Mouse (Mus musculus): Measurements from ENCODE around the gene Fbxo46.

DNA sequence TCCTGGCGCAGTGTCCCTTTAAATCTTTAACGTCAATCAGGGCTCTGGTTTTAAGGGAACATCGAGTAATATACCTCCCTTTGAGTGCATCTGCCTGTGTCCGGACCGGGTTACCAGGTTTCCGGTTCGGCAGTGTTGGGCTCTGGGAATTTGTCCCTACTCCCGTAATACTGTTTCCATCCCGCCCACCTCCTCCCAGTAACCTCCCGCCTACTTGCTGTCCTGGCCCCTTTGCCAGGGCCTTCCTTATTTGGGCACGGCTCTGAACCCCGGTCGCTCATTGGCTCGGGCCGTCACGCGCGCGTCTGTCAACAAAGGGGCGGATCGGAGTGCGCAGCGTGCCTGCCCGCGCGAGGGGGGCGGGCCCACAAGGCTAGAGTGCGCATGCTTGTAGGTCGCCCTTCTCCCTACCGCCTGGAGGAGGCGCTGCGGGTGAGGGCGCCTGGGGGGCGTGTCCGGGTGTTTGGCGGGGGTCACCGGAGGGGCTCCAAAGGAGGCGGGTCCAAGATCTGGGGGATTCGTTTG lies 11.7 kb downstream of the Fbxo46 start:
- TF ChIP-seq CTCF (conservative IDR thresholded peaks at IDR 0.05; ENCODE audit: low read length) (peak; percentile 38; the same call in 1 of the 2 replicates), POU5F1 (IDR thresholded peaks at IDR 0.05; ENCODE audit: borderline replicate concordance, low read length) (no peak)
